ENCODE assay signal across 16 mouse cellular contexts in genomic region chr13:25695956-25696355, GRCm38 (mm10).
"Had no signal": no experiment of that assay in that cellular context is flagged by ENCODE, and none has a peak within 500 bp of the region (broad histone marks: within the 10 kb centered on the region; RNA-seq: fewer than 3 reads in every experiment).

No protein-coding gene starts in this region.

- H3K27me3 ChIP-seq: lung, embryonic 15.5 days; megakaryocyte, embryonic 14.5 days; midbrain, embryonic 13.5 days; midbrain, embryonic 15.5 days; neural tube, embryonic 12.5 days; stomach, embryonic 15.5 days had no signal

- H3K36me3 ChIP-seq: lung, embryonic 15.5 days; midbrain, embryonic 13.5 days; midbrain, embryonic 15.5 days; neural tube, embryonic 12.5 days; stomach, embryonic 15.5 days had no signal

- H3K27ac ChIP-seq: lung, embryonic 15.5 days; macrophage; midbrain, embryonic 13.5 days; midbrain, embryonic 15.5 days; neural tube, embryonic 12.5 days; stomach, embryonic 15.5 days; stomach, postnatal 0 days had no signal

- ATAC-seq: lung, postnatal 0 days; midbrain, embryonic 13.5 days; midbrain, embryonic 15.5 days had no signal

- H3K4me1 ChIP-seq: lung, embryonic 15.5 days; megakaryocyte, embryonic 14.5 days; midbrain, embryonic 15.5 days; stomach, embryonic 15.5 days had no signal

- H3K9ac ChIP-seq: lung, embryonic 15.5 days; midbrain, embryonic 13.5 days; midbrain, embryonic 15.5 days; neural tube, embryonic 12.5 days; stomach, embryonic 15.5 days had no signal

- H3K4me3 ChIP-seq: lung, embryonic 15.5 days; megakaryocyte, embryonic 14.5 days; midbrain, embryonic 13.5 days; midbrain, embryonic 15.5 days; neural tube, embryonic 12.5 days; stomach, embryonic 15.5 days had no signal

- DNase-seq: lung, postnatal 14 days; lung, postnatal 36 days; right cerebral cortex, postnatal 14 days; thymus, adult 2 months; thymus, postnatal 25 days; thymus, postnatal 4 days had no signal

- H3K9me3 ChIP-seq: lung, embryonic 15.5 days; midbrain, embryonic 13.5 days; midbrain, embryonic 15.5 days; neural tube, embryonic 12.5 days; stomach, embryonic 15.5 days had no signal

- H3K4me2 ChIP-seq: lung, embryonic 15.5 days; midbrain, embryonic 11.5 days; midbrain, embryonic 13.5 days; midbrain, embryonic 15.5 days; neural tube, embryonic 12.5 days; stomach, embryonic 15.5 days had no signal
